Mouse (Mus musculus): Measurements from ENCODE around the gene Slc9a6. TPM values are rescaled to one million over a fixed set of nuclear protein-coding genes. Genes with fewer than 3 reads are reported as not detected.

The Slc9a6 gene
- polyA plus RNA-seq, 1 experiment from 2014 or later = 16.2 TPM

- Histone ChIP-seq H3K4me3 (no peak overlapping the region), H3K9ac (no peak overlapping the region), H3K4me2 (replicated peaks) (no peak overlapping the region), H3K27ac (no peak overlapping the region), H3K9me3 (no peaks in the 10 kb centered on the region), H3K36me3 (peaks cover 10% of the 10 kb centered on the region), H3K27me3 (no peaks in the 10 kb centered on the region), H3K4me1 (no peaks in the 10 kb centered on the region)
- no peak for ATAC-seq (ENCODE audit: low FRiP score, low read depth)
- 16% methylated on average over 1 of the region's 1 CpGs for WGBS
Measured at GRCm38 (mm10) chrX:56640066-56640465, 30.5 kb downstream of the Slc9a6 start.

- Histone ChIP-seq H3K4me2 (replicated peaks) (no peak overlapping the region), H3K9ac (no peak overlapping the region), H3K27ac (no peak overlapping the region), H3K36me3 (peaks cover 1% of the 10 kb centered on the region; the same call in 1 of the 2 replicates), H3K9me3 (no peaks in the 10 kb centered on the region), H3K27me3 (no peaks in the 10 kb centered on the region; the same call in 1 of the 2 replicates), H3K4me1 (no peaks in the 10 kb centered on the region), H3K4me3 (no peak overlapping the region)
- ATAC-seq (ENCODE audit: low FRiP score, low read depth) = no peak
- WGBS = 65% methylated on average over 7 of the region's 7 CpGs
Measured at GRCm38 (mm10) chrX:56649549-56650354, 40.2 kb downstream of the Slc9a6 start.

- H3K9me3 ChIP-seq = no peaks in the 10 kb centered on the region
- peaks cover 5% of the 10 kb centered on the region; the same call in 1 of the 2 replicates for H3K36me3 ChIP-seq
- H3K4me3 ChIP-seq = no peak overlapping the region
- H3K4me2 ChIP-seq (replicated peaks) = no peak overlapping the region
- no peak for ATAC-seq (ENCODE audit: low FRiP score, low read depth)
- no peak overlapping the region for H3K27ac ChIP-seq
- no peaks in the 10 kb centered on the region; the same call in 1 of the 2 replicates for H3K27me3 ChIP-seq
- H3K9ac ChIP-seq = no peak overlapping the region
- 88% methylated on average over 2 of the region's 2 CpGs for WGBS
- H3K4me1 ChIP-seq = no peaks in the 10 kb centered on the region
Measured at GRCm38 (mm10) chrX:56650355-56650652, 40.7 kb downstream of the Slc9a6 start.

GRCm38 (mm10) chrX:56650885-56651284 lies 41.3 kb downstream of the Slc9a6 start:
- H3K9me3 ChIP-seq = no peaks in the 10 kb centered on the region
- no peaks in the 10 kb centered on the region; the same call in 1 of the 2 replicates for H3K27me3 ChIP-seq
- H3K36me3 ChIP-seq = peaks cover 5% of the 10 kb centered on the region; the same call in 1 of the 2 replicates
- WGBS = 71% methylated on average over 6 of the region's 6 CpGs
- ATAC-seq (ENCODE audit: low FRiP score, low read depth) = no peak
- no peak overlapping the region for H3K27ac ChIP-seq
- no peaks in the 10 kb centered on the region for H3K4me1 ChIP-seq
- no peak overlapping the region for H3K9ac ChIP-seq
- H3K4me2 ChIP-seq (replicated peaks) = no peak overlapping the region
- no peak overlapping the region for H3K4me3 ChIP-seq

- H3K4me3 ChIP-seq = no peak overlapping the region
- H3K9ac ChIP-seq = no peak overlapping the region
- no peaks in the 10 kb centered on the region; the same call in 1 of the 2 replicates for H3K27me3 ChIP-seq
- whole genome bisulfite sequencing = 74% methylated on average over 7 of the region's 7 CpGs
- H3K4me2 ChIP-seq (replicated peaks) = no peak overlapping the region
- no peaks in the 10 kb centered on the region for H3K4me1 ChIP-seq
- no peak for ATAC-seq (ENCODE audit: low FRiP score, low read depth)
- H3K27ac ChIP-seq = no peak overlapping the region
- H3K9me3 ChIP-seq = no peaks in the 10 kb centered on the region
- peaks cover 5% of the 10 kb centered on the region; the same call in 1 of the 2 replicates for H3K36me3 ChIP-seq
Measured at GRCm38 (mm10) chrX:56651738-56652137, 42.2 kb downstream of the Slc9a6 start.

- H3K4me3 ChIP-seq = no peak overlapping the region
- no peak overlapping the region for H3K27ac ChIP-seq
- no peak for ATAC-seq (ENCODE audit: low FRiP score, low read depth)
- H3K9me3 ChIP-seq = no peaks in the 10 kb centered on the region
- H3K36me3 ChIP-seq = peaks cover 5% of the 10 kb centered on the region; the same call in 1 of the 2 replicates
- H3K4me2 ChIP-seq (replicated peaks) = no peak overlapping the region
- no peaks in the 10 kb centered on the region for H3K4me1 ChIP-seq
- 74% methylated on average over 2 of the region's 2 CpGs for WGBS
- no peak overlapping the region for H3K9ac ChIP-seq
- no peaks in the 10 kb centered on the region; the same call in 1 of the 2 replicates for H3K27me3 ChIP-seq
Measured at GRCm38 (mm10) chrX:56655686-56656085, 46.1 kb downstream of the Slc9a6 start.

GRCm38 (mm10) chrX:56659286-56659685 lies 49.7 kb downstream of the Slc9a6 start:
- ATAC-seq (ENCODE audit: low FRiP score, low read depth) = no peak
- peaks cover 5% of the 10 kb centered on the region; the same call in 1 of the 2 replicates for H3K36me3 ChIP-seq
- H3K4me3 ChIP-seq = no peak overlapping the region
- H3K4me2 ChIP-seq (replicated peaks) = no peak overlapping the region
- H3K4me1 ChIP-seq = 0 out of 2 replicates have a peak, but pooled peaks cover 3% of the 10 kb centered on the region
- 83% methylated on average over 2 of the region's 2 CpGs for WGBS
- no peak overlapping the region for H3K27ac ChIP-seq
- H3K9ac ChIP-seq = no peak overlapping the region
- no peaks in the 10 kb centered on the region for H3K27me3 ChIP-seq
- H3K9me3 ChIP-seq = no peaks in the 10 kb centered on the region

GRCm38 (mm10) chrX:56661143-56661542 lies 51.6 kb downstream of the Slc9a6 start:
- H3K36me3 ChIP-seq = no peaks in the 10 kb centered on the region
- H3K4me1 ChIP-seq = 0 out of 2 replicates have a peak, but pooled peaks cover 3% of the 10 kb centered on the region
- no peak overlapping the region for H3K4me3 ChIP-seq
- 88% methylated on average over 12 of the region's 12 CpGs for WGBS
- no peak overlapping the region for H3K9ac ChIP-seq
- H3K9me3 ChIP-seq = no peaks in the 10 kb centered on the region
- H3K27ac ChIP-seq = no peak overlapping the region
- H3K27me3 ChIP-seq = no peaks in the 10 kb centered on the region
- no peak for ATAC-seq (ENCODE audit: low FRiP score, low read depth)
- no peak overlapping the region for H3K4me2 ChIP-seq (replicated peaks)

- no peaks in the 10 kb centered on the region for H3K36me3 ChIP-seq
- H3K4me1 ChIP-seq = 0 out of 2 replicates have a peak, but pooled peaks cover 3% of the 10 kb centered on the region
- H3K27ac ChIP-seq = no peak overlapping the region
- H3K9ac ChIP-seq = no peak overlapping the region
- H3K27me3 ChIP-seq = no peaks in the 10 kb centered on the region
- WGBS = 80% methylated on average over 6 of the region's 6 CpGs
- ATAC-seq (ENCODE audit: low FRiP score, low read depth) = no peak
- H3K4me3 ChIP-seq = no peak overlapping the region
- no peaks in the 10 kb centered on the region for H3K9me3 ChIP-seq
- H3K4me2 ChIP-seq (replicated peaks) = no peak overlapping the region
Measured at GRCm38 (mm10) chrX:56662316-56662715, 52.8 kb downstream of the Slc9a6 start.

GRCm38 (mm10) chrX:56663377-56663776 lies 53.8 kb downstream of the Slc9a6 start:
- no peak overlapping the region for H3K4me3 ChIP-seq
- 55% methylated on average over 4 of the region's 4 CpGs for WGBS

GRCm38 (mm10) chrX:56665226-56665973 lies 55.8 kb downstream of the Slc9a6 start:
- 73% methylated on average over 8 of the region's 8 CpGs for WGBS
- Histone ChIP-seq H3K4me1 (0 out of 2 replicates have a peak, but pooled peaks cover 3% of the 10 kb centered on the region), H3K27me3 (no peaks in the 10 kb centered on the region), H3K4me3 (no peak overlapping the region), H3K36me3 (no peaks in the 10 kb centered on the region), H3K4me2 (replicated peaks) (no peak overlapping the region), H3K9me3 (no peaks in the 10 kb centered on the region), H3K27ac (no peak overlapping the region), H3K9ac (no peak overlapping the region)
- no peak for ATAC-seq (ENCODE audit: low FRiP score, low read depth)

More at GRCm38 (mm10) chrX:56663377-56663776, 53.8 kb downstream of the Slc9a6 start:
- no peaks in the 10 kb centered on the region for H3K27me3 ChIP-seq
- H3K4me2 ChIP-seq (replicated peaks) = no peak overlapping the region
- no peaks in the 10 kb centered on the region for H3K9me3 ChIP-seq
- H3K9ac ChIP-seq = no peak overlapping the region
- no peak; the same call in 1 of the 2 replicates for ATAC-seq (ENCODE audit: low FRiP score, low read depth)
- H3K36me3 ChIP-seq = no peaks in the 10 kb centered on the region
- H3K27ac ChIP-seq = no peak overlapping the region
- H3K4me1 ChIP-seq = 0 out of 2 replicates have a peak, but pooled peaks cover 3% of the 10 kb centered on the region

- ATAC-seq (ENCODE audit: low FRiP score, low read depth) = peak; percentile 49; the same call in 1 of the 2 replicates
- H3K27me3 ChIP-seq = no peaks in the 10 kb centered on the region
- H3K4me3 ChIP-seq = no peak overlapping the region
- no peaks in the 10 kb centered on the region for H3K9me3 ChIP-seq
- H3K27ac ChIP-seq = no peak overlapping the region
- 0 out of 2 replicates have a peak, but pooled peaks cover 3% of the 10 kb centered on the region for H3K4me1 ChIP-seq
- H3K9ac ChIP-seq = no peak overlapping the region
- H3K4me2 ChIP-seq (replicated peaks) = no peak overlapping the region
- 72% methylated on average over 6 of the region's 6 CpGs for WGBS
- H3K36me3 ChIP-seq = no peaks in the 10 kb centered on the region
Measured at GRCm38 (mm10) chrX:56667296-56667695, 57.7 kb downstream of the Slc9a6 start.
